Mouse (Mus musculus): ENCODE data around the gene Otud1. TPM values are rescaled to one million over a fixed set of nuclear protein-coding genes. Genes with fewer than 3 reads are reported as not detected.

Gene Otud1
- polyA plus RNA-seq, 1 experiment from 2014 or later = 1.6 TPM

DNA sequence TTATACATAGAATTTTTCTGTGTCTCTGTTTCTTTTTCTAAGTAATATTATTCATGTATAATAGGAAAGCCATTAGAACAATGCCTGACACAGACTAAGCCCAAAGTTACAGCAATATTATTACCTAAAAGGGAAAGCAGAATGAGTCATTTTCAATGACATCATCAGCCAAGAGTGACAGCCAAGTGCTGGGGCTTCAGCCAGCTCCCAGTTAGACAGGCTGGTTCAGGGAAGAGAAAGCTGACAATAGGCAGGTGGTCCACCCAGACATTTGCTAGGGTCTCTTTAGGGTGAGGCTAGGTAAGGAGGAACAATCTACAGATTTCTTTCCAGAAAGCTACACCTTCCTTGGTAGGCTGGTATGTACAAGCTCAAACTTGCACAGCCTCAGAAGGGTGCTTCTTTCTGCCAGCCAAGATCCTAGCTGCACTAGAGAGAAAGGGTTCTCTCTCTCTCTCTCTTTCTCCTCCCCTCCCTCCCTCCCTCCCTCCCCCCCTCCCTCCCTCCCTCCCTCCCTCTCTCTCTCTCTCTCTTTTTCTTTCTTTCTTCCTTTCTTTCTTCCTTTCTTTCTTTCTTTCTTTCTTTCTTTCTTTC is 45.6 kb downstream of the Otud1 start:
- Histone ChIP-seq H3K36me3 (ENCODE audit: control insufficient read depth, insufficient read depth, low read length) (no peaks in the 10 kb centered on the region), H3K27ac (ENCODE audit: low read depth, low read length) (no peak overlapping the region), H3K9ac (replicated peaks; ENCODE audit: low read depth, low read length) (no peak overlapping the region), H3K4me2 (ENCODE audit: low read depth, low read length) (no peak overlapping the region), H3K27me3 (ENCODE audit: control insufficient read depth, insufficient read depth, low read length) (no peaks in the 10 kb centered on the region), H3K9me3 (ENCODE audit: control insufficient read depth, low read length) (no peaks in the 10 kb centered on the region), H3K4me1 (ENCODE audit: control insufficient read depth, insufficient read depth, low read length) (no peaks in the 10 kb centered on the region), H3K4me3 (ENCODE audit: low read depth, low read length) (no peak overlapping the region)
- ATAC-seq (ENCODE audit: low read depth) = no peak

DNA sequence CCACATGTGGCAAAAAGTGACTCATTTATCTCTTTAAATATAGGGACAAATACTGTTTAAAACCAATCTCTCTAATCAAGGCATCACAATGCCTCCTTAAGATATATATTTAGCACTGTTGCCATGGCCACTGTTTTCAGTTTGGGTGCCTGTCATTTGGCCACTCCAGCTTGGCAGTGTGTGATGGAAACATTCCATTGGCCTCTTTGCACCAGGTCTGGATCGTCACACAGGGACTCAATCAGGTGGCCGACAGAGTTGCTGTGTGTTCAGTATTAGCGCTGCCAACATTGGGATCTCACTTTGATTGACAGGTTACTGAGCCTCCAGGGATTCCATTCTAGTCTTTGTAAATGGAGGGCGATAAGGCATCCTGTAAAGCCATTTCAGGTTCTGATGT is 46.1 kb downstream of the Otud1 start:
- no peak overlapping the region for H3K9ac ChIP-seq (replicated peaks; ENCODE audit: low read depth, low read length)
- no peak overlapping the region for H3K4me2 ChIP-seq (ENCODE audit: low read depth, low read length)
- H3K36me3 ChIP-seq (ENCODE audit: control insufficient read depth, insufficient read depth, low read length) = no peaks in the 10 kb centered on the region
- WGBS = 72% methylated on average over 4 of the region's 4 CpGs
- H3K4me3 ChIP-seq (ENCODE audit: low read depth, low read length) = no peak overlapping the region
- H3K27ac ChIP-seq (ENCODE audit: low read depth, low read length) = no peak overlapping the region
- H3K4me1 ChIP-seq (ENCODE audit: control insufficient read depth, insufficient read depth, low read length) = no peaks in the 10 kb centered on the region
- H3K9me3 ChIP-seq (ENCODE audit: control insufficient read depth, low read length) = no peaks in the 10 kb centered on the region
- ATAC-seq (ENCODE audit: low read depth) = no peak
- H3K27me3 ChIP-seq (ENCODE audit: control insufficient read depth, insufficient read depth, low read length) = no peaks in the 10 kb centered on the region

DNA sequence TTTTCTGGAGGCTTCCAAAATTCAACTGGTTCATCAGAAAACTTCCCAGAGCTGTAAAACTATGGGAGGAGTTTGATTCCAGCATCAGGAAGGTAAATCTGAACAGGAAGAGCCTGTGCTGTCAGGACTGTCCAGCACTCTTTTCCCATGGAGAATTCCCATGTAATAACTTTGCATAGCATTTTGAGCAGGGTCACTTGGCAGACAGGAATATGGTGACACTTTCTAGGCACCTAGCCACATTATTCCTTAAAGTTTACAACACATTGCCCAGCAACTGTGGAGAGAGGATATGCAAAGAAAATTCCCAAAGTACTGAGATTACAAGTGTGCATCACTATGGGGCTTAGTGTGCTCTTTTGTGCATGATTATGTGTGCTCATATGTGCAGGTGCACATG is 46.7 kb downstream of the Otud1 start:
- Histone ChIP-seq H3K4me2 (ENCODE audit: low read depth, low read length) (no peak overlapping the region), H3K27me3 (ENCODE audit: control insufficient read depth, insufficient read depth, low read length) (no peaks in the 10 kb centered on the region), H3K9me3 (ENCODE audit: control insufficient read depth, low read length) (no peaks in the 10 kb centered on the region), H3K9ac (replicated peaks; ENCODE audit: low read depth, low read length) (no peak overlapping the region), H3K27ac (ENCODE audit: low read depth, low read length) (no peak overlapping the region), H3K4me1 (ENCODE audit: control insufficient read depth, insufficient read depth, low read length) (no peaks in the 10 kb centered on the region), H3K36me3 (ENCODE audit: control insufficient read depth, insufficient read depth, low read length) (no peaks in the 10 kb centered on the region), H3K4me3 (ENCODE audit: low read depth, low read length) (no peak overlapping the region)
- no peak for ATAC-seq (ENCODE audit: low read depth)

DNA sequence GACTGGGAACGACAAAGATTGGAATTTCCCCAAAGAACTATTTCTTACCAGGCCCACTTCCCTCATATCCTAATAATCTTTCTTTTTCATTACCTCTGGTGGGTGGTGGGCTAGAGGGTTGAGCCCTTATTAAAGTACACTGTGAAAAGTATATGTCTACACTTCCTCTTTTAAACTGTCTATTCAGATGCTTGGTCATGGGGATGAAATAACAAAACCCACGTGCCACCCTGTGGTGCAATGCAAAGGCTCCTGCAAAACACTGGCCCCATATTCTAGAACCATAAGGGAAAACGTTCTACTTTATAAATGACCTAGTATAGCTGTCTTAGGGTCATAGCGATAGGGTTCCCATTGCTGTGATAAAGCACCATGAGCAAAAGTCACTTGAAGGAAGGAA is 49.3 kb downstream of the Otud1 start:
- Histone ChIP-seq H3K9me3 (ENCODE audit: control insufficient read depth, low read length) (no peaks in the 10 kb centered on the region), H3K27me3 (ENCODE audit: control insufficient read depth, insufficient read depth, low read length) (no peaks in the 10 kb centered on the region), H3K27ac (ENCODE audit: low read depth, low read length) (no peak overlapping the region), H3K9ac (replicated peaks; ENCODE audit: low read depth, low read length) (no peak overlapping the region), H3K4me2 (ENCODE audit: low read depth, low read length) (no peak overlapping the region), H3K4me3 (ENCODE audit: low read depth, low read length) (no peak overlapping the region), H3K36me3 (ENCODE audit: control insufficient read depth, insufficient read depth, low read length) (no peaks in the 10 kb centered on the region), H3K4me1 (ENCODE audit: control insufficient read depth, insufficient read depth, low read length) (no peaks in the 10 kb centered on the region)
- 93% methylated on average over 4 of the region's 4 CpGs for WGBS
- no peak for ATAC-seq (ENCODE audit: low read depth)

Other genes starting within 250 kb of the Otud1 start
- 0.23 TPM in 1 of 2 replicates, not detected in the other for gene Ptf1a, start 212.1 kb upstream of the Otud1 start, polyA plus RNA-seq (2014; fragmentation: Nextera tagmentation; extraction: Ambion mirVana)
- not detected in 2 replicates for gene 4921504E06Rik, start 103.8 kb upstream of the Otud1 start, polyA plus RNA-seq (2014; fragmentation: Nextera tagmentation; extraction: Ambion mirVana)

Data from neural tube, embryonic 14.5 days (tissue).